In genomic region chr7:45134544-45135026, GRCm38 (mm10) we compare ENCODE assay signal across 10 mouse cellular contexts. TPM values are rescaled to one million over a fixed set of nuclear protein-coding genes. Genes with fewer than 3 reads are reported as not detected.
DNase-seq lines count a peak whose midpoint lies in the region; ATAC-seq and TF ChIP-seq lines count a peak whose summit lies in the region.
"Had no signal": no experiment of that assay in that cellular context is flagged by ENCODE, and none has a peak within 500 bp of the region (broad histone marks: within the 10 kb centered on the region; RNA-seq: fewer than 3 reads in every experiment).

No protein-coding gene starts in this region.

- TF ChIP-seq CTCF in kidney, postnatal 0 days (IDR thresholded peaks at IDR 0.05; ENCODE audit: low read depth), result no peak

- H3K4me3 ChIP-seq in kidney, postnatal 0 days (replicated peaks; ENCODE audit: low read depth, low read length), result no peak overlapping the region
- H3K4me3 ChIP-seq in intestine, embryonic 16.5 days (ENCODE audit: low read length), result no peak overlapping the region
- H3K4me3 ChIP-seq: embryonic facial prominence, embryonic 15.5 days had no signal

- no peak overlapping the region for H3K4me2 ChIP-seq in kidney, postnatal 0 days (ENCODE audit: low read length)
- H3K4me2 ChIP-seq in intestine, embryonic 16.5 days (ENCODE audit: low read depth, low read length), result no peak overlapping the region

- DNase-seq in kidney, postnatal 0 days (ENCODE audit: low spot score), result peak; percentile 71
- no peak for DNase-seq in kidney, adult 11 months
- peak; percentile 99 for DNase-seq in ZHBTc4 (ENCODE audit: low read depth, low spot score)
- DNase-seq in left cerebral cortex, adult 18-20 months (ENCODE audit: low spot score in 2 of 2), result no peak
- no peak for DNase-seq in layer of hippocampus, postnatal 36 days
- no peak for DNase-seq in gastrocnemius, postnatal 4 days (ENCODE audit: low spot score in 2 of 2)

- H3K9me3 ChIP-seq in kidney, postnatal 0 days (replicated peaks; ENCODE audit: low read length), result no peaks in the 10 kb centered on the region
- H3K9me3 ChIP-seq in intestine, embryonic 16.5 days (ENCODE audit: control insufficient read depth, low read length), result peaks cover 3% of the 10 kb centered on the region; the same call in 1 of the 2 replicates
- H3K9me3 ChIP-seq: embryonic facial prominence, embryonic 15.5 days had no signal

- H3K36me3 ChIP-seq in kidney, postnatal 0 days (ENCODE audit: insufficient read depth, low read length), result no peaks in the 10 kb centered on the region
- no peaks in the 10 kb centered on the region for H3K36me3 ChIP-seq in intestine, embryonic 16.5 days (ENCODE audit: control insufficient read depth, insufficient read depth, low read length)
- H3K36me3 ChIP-seq: embryonic facial prominence, embryonic 15.5 days had no signal

- 15% methylated on average over 12 of the region's 12 CpGs for WGBS in kidney, postnatal 0 days
- WGBS in intestine, embryonic 16.5 days, result 14% methylated on average over 12 of the region's 12 CpGs

- peak; percentile 27 for ATAC-seq in kidney, postnatal 0 days (replicated peaks; ENCODE audit: low FRiP score, low read depth)
- 0 out of 2 replicates have a peak, but pooled peaks have one; percentile 21 for ATAC-seq in intestine, embryonic 16.5 days
- ATAC-seq in megakaryocyte-erythroid progenitor cell, adult 5-6 weeks (replicated peaks; ENCODE audit: low FRiP score, low TSS enrichment, poor library complexity, severe bottlenecking), result peak; percentile 40

- no peak overlapping the region for H3K27ac ChIP-seq in kidney, postnatal 0 days
- no peak overlapping the region for H3K27ac ChIP-seq in intestine, embryonic 16.5 days (ENCODE audit: low read length)
- H3K27ac ChIP-seq: embryonic facial prominence, embryonic 15.5 days had no signal

- no peak overlapping the region for H3K9ac ChIP-seq in kidney, postnatal 0 days (ENCODE audit: low read depth, low read length)
- H3K9ac ChIP-seq in intestine, embryonic 16.5 days (ENCODE audit: low read depth, low read length), result no peak overlapping the region
- H3K9ac ChIP-seq: embryonic facial prominence, embryonic 15.5 days had no signal

- no peaks in the 10 kb centered on the region for H3K27me3 ChIP-seq in kidney, postnatal 0 days (ENCODE audit: insufficient read depth, low read length)
- no peaks in the 10 kb centered on the region for H3K27me3 ChIP-seq in intestine, embryonic 16.5 days (replicated peaks; ENCODE audit: control insufficient read depth, insufficient read depth, low read length)
- H3K27me3 ChIP-seq: embryonic facial prominence, embryonic 15.5 days had no signal

- peaks cover 11% of the 10 kb centered on the region; the same call in 1 of the 2 replicates for H3K4me1 ChIP-seq in kidney, postnatal 0 days (replicated peaks; ENCODE audit: insufficient read depth, low read length)
- H3K4me1 ChIP-seq in intestine, embryonic 16.5 days (ENCODE audit: control insufficient read depth, insufficient read depth, low read length), result peaks cover 6% of the 10 kb centered on the region; the same call in 1 of the 2 replicates

RNA-seq across cellular contexts. Expression of gene Gm45713, which starts 1.4 kb away (rescaled TPM):
- polyA plus RNA-seq in kidney, postnatal 0 days (2015; fragmentation: Nextera tagmentation; extraction: Ambion mirVana), result 0.83 and 1.3 TPM in 2 replicates
- 0.20 TPM in 1 of 2 replicates, not detected in the other for polyA plus RNA-seq in intestine, embryonic 16.5 days (2015; fragmentation: Nextera tagmentation; extraction: Ambion mirVana)
- not detected in 2 replicates for total RNA-seq in megakaryocyte-erythroid progenitor cell, adult 5-6 weeks (2014; fragmentation: Nextera tagmentation)
- 0.61 TPM in 1 of 2 replicates, not detected in the other for total RNA-seq in megakaryocyte-erythroid progenitor cell, adult 5-6 weeks (2017)
- not detected for total RNA-seq in left cerebral cortex, adult 18-20 months (2021)
- total RNA-seq in layer of hippocampus, postnatal 36 days (2021), result under 1 TPM in 1 of 2 experiments, not detected in 1; 0.50 TPM
- under 1 TPM in 1 of 2 experiments, not detected in 1; 0.34 TPM for total RNA-seq in gastrocnemius, postnatal 4 days (2021)
- polyA plus RNA-seq: neural tube, embryonic 14.5 days had no signal

RNA-seq across cellular contexts. Expression of gene Flt3l, which starts 1.6 kb away (rescaled TPM):
- 2.2 and 2.4 TPM in 2 replicates for polyA plus RNA-seq in kidney, postnatal 0 days (2015; fragmentation: Nextera tagmentation; extraction: Ambion mirVana)
- polyA plus RNA-seq in intestine, embryonic 16.5 days (2015; fragmentation: Nextera tagmentation; extraction: Ambion mirVana), result 2.2 and 2.5 TPM in 2 replicates
- total RNA-seq in megakaryocyte-erythroid progenitor cell, adult 5-6 weeks (2014; fragmentation: Nextera tagmentation), result 35.8 and 48.2 TPM in 2 replicates
- total RNA-seq in megakaryocyte-erythroid progenitor cell, adult 5-6 weeks (2017), result 8.5 and 23.5 TPM in 2 replicates
- 1 to 10 TPM; 8.4 to 9.7 TPM for total RNA-seq in left cerebral cortex, adult 18-20 months (2021)
- 10 to 100 TPM in 1 of 2 experiments, 1 to 10 TPM in 1; 7.0 to 10.1 TPM for total RNA-seq in layer of hippocampus, postnatal 36 days (2021)
- total RNA-seq in gastrocnemius, postnatal 4 days (2021), result 1 to 10 TPM; 2.4 to 5.1 TPM

RNA-seq across cellular contexts. Expression of gene Rpl13a, which starts 6.0 kb away (rescaled TPM):
- polyA plus RNA-seq in kidney, postnatal 0 days (2015; fragmentation: Nextera tagmentation; extraction: Ambion mirVana), result 1,804 and 1,959 TPM in 2 replicates
- polyA plus RNA-seq in intestine, embryonic 16.5 days (2015; fragmentation: Nextera tagmentation; extraction: Ambion mirVana), result 1,233 and 1,311 TPM in 2 replicates
- total RNA-seq in megakaryocyte-erythroid progenitor cell, adult 5-6 weeks (2014; fragmentation: Nextera tagmentation), result 4,705 and 4,844 TPM in 2 replicates
- 4,178 and 4,889 TPM in 2 replicates for total RNA-seq in megakaryocyte-erythroid progenitor cell, adult 5-6 weeks (2017)
- 100 to 1,000 TPM; 712 to 811 TPM for total RNA-seq in left cerebral cortex, adult 18-20 months (2021)
- 100 to 1,000 TPM; 788 to 817 TPM for total RNA-seq in layer of hippocampus, postnatal 36 days (2021)
- total RNA-seq in gastrocnemius, postnatal 4 days (2021), result 1,000 to 10,000 TPM; 1,483 to 1,628 TPM

RNA-seq across cellular contexts. Expression of gene Rps11, which starts 10.3 kb away (rescaled TPM):
- polyA plus RNA-seq in kidney, postnatal 0 days (2015; fragmentation: Nextera tagmentation; extraction: Ambion mirVana), result 1,486 and 1,553 TPM in 2 replicates
- polyA plus RNA-seq in intestine, embryonic 16.5 days (2015; fragmentation: Nextera tagmentation; extraction: Ambion mirVana), result 1,613 and 1,701 TPM in 2 replicates
- 3,773 and 4,118 TPM in 2 replicates for total RNA-seq in megakaryocyte-erythroid progenitor cell, adult 5-6 weeks (2014; fragmentation: Nextera tagmentation)
- 1,409 and 1,705 TPM in 2 replicates for total RNA-seq in megakaryocyte-erythroid progenitor cell, adult 5-6 weeks (2017)
- 100 to 1,000 TPM; 474 to 479 TPM for total RNA-seq in left cerebral cortex, adult 18-20 months (2021)
- total RNA-seq in layer of hippocampus, postnatal 36 days (2021), result 100 to 1,000 TPM; 408 to 432 TPM
- 1,000 to 10,000 TPM in 1 of 2 experiments, 100 to 1,000 TPM in 1; 985 to 1,047 TPM for total RNA-seq in gastrocnemius, postnatal 4 days (2021)

RNA-seq across cellular contexts. Expression of gene Pih1d1, which starts 19.5 kb away (rescaled TPM):
- polyA plus RNA-seq in kidney, postnatal 0 days (2015; fragmentation: Nextera tagmentation; extraction: Ambion mirVana), result 81.3 and 88.6 TPM in 2 replicates
- 90.9 and 96.5 TPM in 2 replicates for polyA plus RNA-seq in intestine, embryonic 16.5 days (2015; fragmentation: Nextera tagmentation; extraction: Ambion mirVana)
- total RNA-seq in megakaryocyte-erythroid progenitor cell, adult 5-6 weeks (2014; fragmentation: Nextera tagmentation), result 135 and 148 TPM in 2 replicates
- total RNA-seq in megakaryocyte-erythroid progenitor cell, adult 5-6 weeks (2017), result 39.0 and 61.3 TPM in 2 replicates
- 10 to 100 TPM; 46.7 to 51.7 TPM for total RNA-seq in left cerebral cortex, adult 18-20 months (2021)
- total RNA-seq in layer of hippocampus, postnatal 36 days (2021), result 10 to 100 TPM; 44.5 to 46.8 TPM
- total RNA-seq in gastrocnemius, postnatal 4 days (2021), result 10 to 100 TPM; 52.1 to 59.3 TPM

Comparison
In these comparisons a context has a peak if more than half of its experiments do, and no peak if none do; other contexts are left out.
1. DNase-seq: peak in kidney, postnatal 0 days (single experiment) and ZHBTc4 (single experiment); none in kidney, adult 11 months (single experiment), left cerebral cortex, adult 18-20 months (0 of 2), layer of hippocampus, postnatal 36 days (0 of 2) and gastrocnemius, postnatal 4 days (0 of 2).
2. Peak in every context shown above with its lines, with median percentiles within 50 percentile points of each other: ATAC-seq.